Mouse (Mus musculus) olfactory bulb, adult 2 months (tissue): ENCODE data around the gene Dapk1. TPM values are rescaled to one million over a fixed set of nuclear protein-coding genes. Genes with fewer than 3 reads are reported as not detected.

Source experiments
- H3K27ac ChIP-seq: fragments of 200-500 bp; 2 replicates; pipeline ENCODE4 v1.5.1; 2012; ENCODE audit warnings: low read depth, low read length; ENCODE audit not compliant: insufficient read depth
- H3K4me1 ChIP-seq: fragments of 200-500 bp; 2 replicates; pipeline ENCODE4 v1.6.1; 2012; ENCODE audit warnings: low read length; ENCODE audit not compliant: control insufficient read depth, insufficient read depth
- H3K4me3 ChIP-seq: fragments of 200-500 bp; 2 replicates; pipeline ENCODE4 v1.5.1; 2012; ENCODE audit warnings: mild to moderate bottlenecking, low read depth, low read length, moderate library complexity; ENCODE audit not compliant: insufficient read depth
- CTCF ChIP-seq: fragments of 200-500 bp; IDR thresholded peaks from 2 replicates; pipeline ENCODE4 v1.5.1; 2012; ENCODE audit warnings: low read depth, mild to moderate bottlenecking, low read length, moderate library complexity; ENCODE audit not compliant: insufficient read depth
- POLR2A ChIP-seq: fragments of 200-500 bp; IDR thresholded peaks from 2 replicates; pipeline ENCODE4 v1.6.1; 2012; ENCODE audit warnings: mild to moderate bottlenecking, low read depth, low read length, moderate library complexity; ENCODE audit not compliant: insufficient read depth
- WGBS: fragments of 180-500 bp; shearing (Covaris S2); methylation state at CpG from one replicate; pipeline ENCODE4 v1.1.7; 2018; 5-methylcytosine and 5-hydroxymethylcytosine counted together
- polyA plus RNA-seq: library from polyadenylated mRNA; stranded (reverse); fragments of >200 nt; gene quantifications from 2 replicates; pipeline ENCODE4 v1.2.4, GENCODE M21; 2012; ENCODE audit warnings: low replicate concordance; ENCODE audit not compliant: missing spikeins, insufficient read depth, insufficient read length

The Dapk1 gene
- not detected in 2 replicates for polyA plus RNA-seq

DNA sequence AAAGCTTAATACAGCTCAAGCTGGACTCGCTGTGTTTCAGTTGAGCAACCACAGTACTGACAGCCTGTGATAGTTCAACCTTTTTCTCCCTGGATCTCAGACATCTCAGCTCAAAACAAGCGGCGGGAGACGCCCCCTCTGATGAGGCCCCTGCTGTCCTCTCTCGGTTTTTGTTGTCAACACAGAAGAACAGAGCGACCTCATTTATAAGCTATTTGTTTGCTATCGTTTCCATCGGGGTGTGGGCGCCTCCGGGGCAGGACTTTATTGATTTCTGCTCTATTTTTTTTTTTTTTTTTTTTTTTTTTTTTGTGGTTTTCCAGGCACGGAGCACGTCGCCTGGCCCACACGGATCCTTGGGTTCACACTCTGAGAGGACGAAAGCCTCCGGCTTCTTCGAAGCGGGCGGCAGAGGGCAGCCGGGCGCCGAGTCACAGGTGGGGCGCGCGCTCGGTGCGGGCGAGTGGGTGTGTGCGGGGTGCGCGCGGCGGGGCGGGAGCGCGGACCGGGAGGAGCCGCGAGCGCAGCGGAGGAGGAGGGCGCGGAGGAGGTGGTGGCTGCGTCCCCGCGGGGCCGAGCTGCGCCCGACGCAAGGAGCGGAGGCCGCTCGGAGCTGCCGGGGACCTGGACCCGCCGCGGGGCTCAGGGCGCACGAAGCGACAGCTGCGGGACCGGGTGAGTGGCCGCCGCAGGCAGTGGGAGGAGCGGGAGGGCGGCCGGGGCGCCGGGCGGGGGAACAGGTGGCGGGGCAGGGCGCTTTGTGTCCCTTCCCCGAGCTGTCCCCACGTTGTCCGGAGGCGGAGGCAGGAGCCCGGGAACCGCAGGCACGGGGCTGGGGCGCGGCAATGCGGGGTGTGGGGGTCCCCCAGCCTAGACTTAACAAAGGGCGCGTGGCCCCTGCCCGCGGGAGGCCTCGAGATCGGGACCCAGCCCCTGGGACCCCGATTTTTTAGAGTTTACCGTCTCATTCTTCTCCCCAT, at the start of gene Dapk1:
TSS of gene Dapk1 (plus strand) at position 512 of the 980 bp plus-strand sequence.
- WGBS: under 1% methylated on average over 89 of the region's 90 CpGs
- peak; percentile 57; the same call in 1 of the 2 replicates for TF ChIP-seq CTCF
- peak; percentile 65 for TF ChIP-seq POLR2A

DNA sequence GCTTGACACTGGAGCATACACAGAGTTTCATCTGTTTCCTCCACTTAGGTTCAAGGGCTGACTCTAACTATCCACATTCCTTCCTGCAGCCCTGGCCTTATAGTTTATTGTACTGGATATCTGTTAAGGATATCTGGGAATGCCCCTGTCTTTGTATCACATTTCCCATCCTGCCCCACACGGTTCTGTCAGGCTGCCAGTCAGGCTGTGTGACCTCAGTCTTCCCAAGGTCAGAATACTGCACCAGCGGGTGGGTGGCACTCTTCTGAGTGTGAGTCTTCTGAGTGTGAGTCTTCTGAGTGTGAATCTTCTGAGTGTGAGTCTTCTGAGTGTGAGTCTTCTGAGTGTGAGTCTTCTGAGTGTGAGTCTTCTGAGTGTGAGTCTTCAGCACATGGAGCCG, 48.4 kb upstream of the Dapk1 start:
- Histone ChIP-seq H3K4me3 (no peak overlapping the region), H3K4me1 (0 out of 2 replicates have a peak, but pooled peaks cover 3% of the 10 kb centered on the region), H3K27ac (no peak overlapping the region)
- TF ChIP-seq POLR2A: no peak
- TF ChIP-seq CTCF: no peak
- WGBS: 70% methylated on average over 3 of the region's 3 CpGs

More for the DNA sequence above, at the start of gene Dapk1:
- Histone ChIP-seq H3K4me3 (peak within 1 kb of the TSS; percentile 69), H3K4me1 (peaks cover 5% of the 10 kb centered on the region; the same call in 1 of the 2 replicates), H3K27ac (peak within 1 kb of the TSS; percentile 79)

DNA sequence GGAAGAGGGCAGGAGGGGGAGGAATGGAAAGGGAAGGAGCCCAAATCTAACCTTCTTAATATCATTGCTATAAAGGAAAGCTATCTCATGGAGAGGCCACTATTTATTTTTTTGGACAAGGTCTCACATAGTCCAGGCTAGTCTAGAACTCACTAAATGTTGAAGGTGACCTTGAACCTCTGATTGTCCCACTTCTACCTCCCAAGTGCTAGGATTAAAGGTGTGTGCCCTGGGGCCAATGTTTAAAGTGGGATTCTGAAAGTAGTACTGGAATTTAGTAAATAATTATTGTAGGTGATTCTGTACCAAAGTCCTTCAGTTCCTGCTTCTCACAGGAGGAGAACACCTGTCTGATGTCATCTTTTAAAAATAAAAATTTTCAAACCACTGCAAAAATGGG, 45.3 kb upstream of the Dapk1 start:
- Histone ChIP-seq H3K4me1 (0 out of 2 replicates have a peak, but pooled peaks cover 3% of the 10 kb centered on the region), H3K4me3 (no peak overlapping the region), H3K27ac (no peak overlapping the region)
- no peak for TF ChIP-seq POLR2A
- TF ChIP-seq CTCF: no peak

DNA sequence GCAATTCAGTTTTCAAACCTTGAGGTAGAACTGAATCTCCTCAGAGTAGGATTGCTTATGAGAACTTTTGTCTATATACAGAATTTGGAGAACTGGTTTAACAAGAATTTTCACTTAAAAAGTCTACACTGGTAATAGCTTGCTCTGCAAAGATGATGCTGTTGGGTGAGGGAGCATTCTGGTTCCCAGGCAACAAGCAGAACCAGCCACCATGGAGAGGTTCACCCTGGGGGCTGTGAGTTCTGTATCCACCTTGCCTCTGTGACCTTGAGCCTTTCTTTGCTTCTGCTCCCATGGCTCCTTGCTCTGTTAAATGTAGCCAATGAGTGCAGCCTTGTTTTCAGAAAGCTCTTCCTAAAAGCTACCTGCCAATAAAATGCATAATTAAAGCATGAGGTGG, 44.8 kb upstream of the Dapk1 start:
- Histone ChIP-seq H3K4me1 (0 out of 2 replicates have a peak, but pooled peaks cover 3% of the 10 kb centered on the region), H3K4me3 (no peak overlapping the region), H3K27ac (no peak overlapping the region)
- no peak for TF ChIP-seq POLR2A
- no peak for TF ChIP-seq CTCF

DNA sequence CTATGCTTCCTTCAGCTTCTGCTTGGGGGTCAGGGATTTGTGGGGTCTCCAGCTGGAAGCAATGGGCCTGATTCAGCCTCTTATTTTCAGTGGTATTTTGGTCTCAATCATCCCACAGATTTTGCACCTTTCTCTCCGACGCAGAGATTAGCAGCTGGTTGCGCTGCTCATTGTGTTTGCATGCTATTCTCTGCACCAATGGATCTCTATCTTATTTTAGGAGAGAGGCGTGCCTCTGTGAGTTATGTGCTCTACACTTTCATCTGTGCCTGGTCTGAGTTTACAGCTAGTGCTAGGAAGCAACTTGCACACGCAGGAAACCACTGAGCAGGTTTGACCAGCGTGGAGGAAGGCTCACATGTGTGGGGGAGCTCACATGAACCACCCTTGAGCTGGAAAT, 37.4 kb upstream of the Dapk1 start:
- H3K4me3 ChIP-seq: no peak overlapping the region
- peak overlapping the region; percentile 80 for H3K27ac ChIP-seq
- peaks cover 6% of the 10 kb centered on the region for H3K4me1 ChIP-seq
- 40% methylated on average over 6 of the region's 6 CpGs for WGBS
- TF ChIP-seq POLR2A (no peak), CTCF (no peak)

DNA sequence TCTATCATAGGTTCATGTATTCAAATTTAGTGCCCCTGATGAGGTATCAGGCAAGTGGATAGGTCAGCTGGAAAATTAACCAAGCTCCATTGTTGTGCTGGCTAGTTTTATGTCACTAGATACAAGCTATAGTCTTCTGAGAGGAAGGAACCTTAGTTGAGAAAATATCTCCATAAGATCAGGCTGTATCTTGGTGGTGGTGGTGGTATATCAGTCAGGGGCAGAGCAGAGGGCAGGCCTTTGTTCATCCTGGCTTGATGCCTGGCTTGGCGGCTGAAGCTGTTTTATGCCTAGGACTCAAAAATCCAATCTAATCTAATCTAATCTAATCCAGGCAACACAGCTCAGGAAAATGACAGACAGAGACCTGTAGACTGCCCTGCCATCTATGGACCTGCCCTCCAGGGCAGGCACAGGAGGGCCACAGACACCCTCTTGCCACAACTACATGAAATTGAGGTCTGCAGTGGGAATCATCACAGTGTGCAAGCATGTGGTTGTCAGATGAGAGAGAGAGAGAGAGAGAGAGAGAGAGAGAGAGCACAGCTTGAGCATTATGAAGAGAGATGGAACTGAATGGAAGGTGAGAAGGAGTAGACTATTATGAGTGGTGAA, 32.7 kb upstream of the Dapk1 start:
- peaks cover 9% of the 10 kb centered on the region for H3K4me1 ChIP-seq
- H3K4me3 ChIP-seq: no peak overlapping the region
- WGBS: 96% methylated on average over 1 of the region's 1 CpGs
- TF ChIP-seq POLR2A: no peak
- TF ChIP-seq CTCF: no peak
- H3K27ac ChIP-seq: no peak overlapping the region

DNA sequence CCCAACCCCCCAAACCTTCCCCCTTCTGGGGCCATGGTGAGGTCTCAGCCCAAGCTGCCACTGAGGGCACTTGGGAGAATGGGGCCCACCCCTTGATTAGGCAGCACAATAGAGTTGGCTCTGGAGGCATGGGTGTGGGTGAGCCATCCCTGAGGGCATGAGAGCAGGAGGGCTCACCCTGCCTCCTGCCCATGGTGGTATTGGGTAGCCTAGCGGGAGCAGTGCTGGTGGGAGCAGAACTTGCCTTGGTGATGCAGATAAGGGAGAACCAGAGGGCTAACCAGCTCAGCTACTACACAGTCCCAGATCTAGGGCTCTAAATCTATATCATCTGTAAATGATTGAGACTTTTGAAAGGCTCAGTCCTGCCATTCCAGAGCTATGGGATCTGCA, 32.2 kb upstream of the Dapk1 start:
- 95% methylated on average over 1 of the region's 1 CpGs for WGBS
- TF ChIP-seq POLR2A (no peak), CTCF (no peak)

DNA sequence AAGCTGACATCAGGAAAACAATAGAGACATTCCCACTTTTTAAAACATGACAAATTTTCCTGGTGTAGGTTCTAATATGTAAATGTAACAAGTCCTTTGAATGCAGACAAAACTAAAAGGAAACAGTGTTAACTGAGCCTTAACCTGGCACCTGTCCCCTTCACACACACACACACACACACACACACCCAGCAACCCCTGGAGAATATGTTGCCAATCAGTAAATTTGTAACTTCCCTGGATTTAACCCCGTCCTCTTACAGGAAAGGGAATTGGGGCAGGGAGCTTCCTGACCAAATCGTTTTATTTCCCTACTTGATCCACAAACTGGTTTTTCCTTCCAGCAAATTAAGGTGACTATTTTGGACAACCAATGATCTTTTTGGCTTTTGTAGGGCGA, 28.2 kb upstream of the Dapk1 start:
- 30% methylated on average over 3 of the region's 3 CpGs for WGBS

More for the DNA sequence above, 32.2 kb upstream of the Dapk1 start:
- H3K4me1 ChIP-seq: peaks cover 8% of the 10 kb centered on the region
- no peak overlapping the region for H3K4me3 ChIP-seq
- H3K27ac ChIP-seq: no peak overlapping the region

DNA sequence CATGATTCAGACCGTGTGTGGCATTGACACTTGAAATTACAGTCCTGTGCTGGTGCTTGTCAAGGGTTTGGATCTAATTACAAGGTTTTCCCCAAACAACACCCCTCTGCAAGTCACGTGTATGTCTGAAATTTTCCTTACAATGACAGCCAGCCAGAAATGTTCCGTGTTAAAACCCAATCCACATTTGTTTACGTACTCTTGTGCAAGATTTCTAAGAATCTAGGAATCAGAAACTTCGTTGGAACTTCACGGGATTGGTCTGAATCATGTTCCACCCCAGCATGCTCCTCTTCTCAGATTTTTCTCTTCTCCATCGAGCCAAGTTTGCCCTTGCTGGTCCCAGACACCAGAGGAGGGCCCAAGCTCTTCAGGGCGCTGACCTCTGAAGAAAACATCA, 27.8 kb upstream of the Dapk1 start:
- H3K4me3 ChIP-seq: no peak overlapping the region
- TF ChIP-seq CTCF: no peak
- peaks cover 7% of the 10 kb centered on the region for H3K4me1 ChIP-seq
- 35% methylated on average over 8 of the region's 8 CpGs for WGBS
- H3K27ac ChIP-seq: peak overlapping the region; percentile 82

More for the DNA sequence above, 28.2 kb upstream of the Dapk1 start:
- TF ChIP-seq POLR2A (no peak), CTCF (no peak)
- peaks cover 7% of the 10 kb centered on the region for H3K4me1 ChIP-seq
- H3K27ac ChIP-seq: peak overlapping the region; percentile 73; the same call in 1 of the 2 replicates
- H3K4me3 ChIP-seq: no peak overlapping the region
